Mouse (Mus musculus) liver, postnatal 0 days (tissue): ENCODE data around the gene Poll.

Experiments used
- CTCF ChIP-seq: sonication (generic); IDR thresholded peaks from 2 replicates; pipeline ENCODE4 v1.5.1; 2016; ENCODE audit warnings: antibody characterized with exemption, low read depth
- EP300 ChIP-seq: IDR thresholded peaks from 2 replicates; pipeline ENCODE4 v1.6.1; 2016; ENCODE audit warnings: antibody characterized with exemption, low read depth, mild to moderate bottlenecking

DNA sequence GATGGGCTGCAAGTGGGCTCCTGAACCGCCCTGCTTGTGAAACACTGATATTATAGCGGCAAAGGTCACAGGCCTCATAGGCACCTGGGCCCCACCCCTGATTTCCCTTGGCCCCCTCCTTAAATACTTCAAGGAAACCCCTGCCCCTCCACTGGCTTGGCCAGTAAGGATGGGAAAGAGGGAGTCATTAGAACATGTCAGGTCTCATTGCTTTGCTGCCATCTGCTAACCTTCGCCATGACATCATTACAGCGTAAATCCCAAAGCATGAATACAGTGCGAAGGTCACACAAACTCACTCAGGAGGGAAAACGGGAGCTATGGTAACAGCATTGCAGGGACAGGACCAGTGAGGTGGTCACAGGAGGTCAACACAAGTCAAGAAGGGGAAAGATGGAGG lies 36.1 kb upstream of the Poll start:
- TF ChIP-seq CTCF: no peak
- TF ChIP-seq EP300: no peak
